Mouse (Mus musculus) neutrophil, adult 5-6 weeks (primary cell): ENCODE measurements around the gene Slc16a6. TPM values are rescaled to one million over a fixed set of nuclear protein-coding genes. Genes with fewer than 3 reads are reported as not detected.

Experiments
- ATAC-seq: fragments of 151-379, 151-347 bp; 2 replicates; pipeline ENCODE4 v1.8.0; 2017; ENCODE audit warnings: mild to moderate bottlenecking, moderate TSS enrichment; ENCODE audit not compliant: insufficient number of reproducible peaks, poor library complexity, low FRiP score, severe bottlenecking; ENCODE audit errors: extremely low read depth
- total RNA-seq: library from RNA; stranded (forward); fragments of 200-1000 nt; gene quantifications from 2 replicates; pipeline ENCODE4 v1.2.3, GENCODE M21; 2017

The Slc16a6 gene
- total RNA-seq, 1 experiment from 2014 or later = 45.0 TPM

DNA sequence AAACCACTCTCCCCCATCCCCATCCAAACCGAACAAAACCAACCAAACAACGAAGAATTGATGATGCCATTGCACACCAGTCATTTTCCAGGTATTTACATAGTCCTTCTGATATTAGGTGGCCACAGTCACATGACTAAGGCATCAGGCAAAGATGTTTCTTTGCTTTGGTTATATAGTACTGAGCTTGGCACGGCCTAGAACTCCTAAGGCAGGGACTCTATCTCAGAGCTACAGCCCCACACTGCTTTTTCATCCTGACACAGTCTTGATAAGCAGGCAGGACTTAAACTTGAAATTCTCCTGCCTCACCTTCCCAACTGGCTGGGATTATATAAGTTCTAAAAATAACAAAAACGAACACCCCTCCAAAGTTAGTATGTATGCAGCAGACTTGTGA is 8.3 kb downstream of the Slc16a6 start:
- no peak for ATAC-seq

DNA sequence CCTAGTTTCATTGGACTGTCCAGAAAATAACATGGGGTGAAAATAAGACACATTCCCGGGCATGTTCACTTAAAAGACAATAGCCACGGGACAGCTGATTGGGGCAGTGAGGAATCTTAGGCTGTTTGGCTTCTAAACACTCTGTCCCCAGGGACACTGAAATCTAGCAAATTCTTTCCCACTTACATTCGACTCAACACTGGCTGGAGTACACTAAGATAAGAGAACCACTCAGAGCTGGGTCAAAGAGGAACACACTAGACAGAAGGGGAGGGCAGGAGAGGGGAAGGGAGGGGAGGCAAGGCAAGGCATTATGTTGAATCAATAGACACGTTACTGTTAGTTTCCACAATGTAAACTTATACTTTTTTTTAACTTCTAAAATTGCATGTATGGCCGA is 12.8 kb downstream of the Slc16a6 start:
- no peak for ATAC-seq

DNA sequence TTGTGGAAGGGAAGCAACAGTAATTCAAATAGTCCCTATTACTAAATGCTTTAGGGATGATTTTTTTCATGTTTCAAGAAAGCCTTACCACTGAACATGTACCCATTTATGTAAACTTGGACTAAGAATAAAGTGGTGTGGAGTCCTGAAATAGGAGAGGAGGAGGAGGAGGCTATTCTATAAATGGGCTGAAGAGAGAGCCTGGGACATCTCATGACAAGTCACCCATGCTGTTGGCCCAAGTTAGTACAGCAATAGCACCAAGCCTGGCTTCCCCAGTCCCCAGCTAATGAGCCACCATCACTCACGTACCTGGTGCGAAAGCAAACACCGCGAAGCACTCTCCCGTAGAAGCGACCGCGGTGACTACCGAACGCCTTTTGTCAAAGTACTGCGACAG is 15.2 kb downstream of the Slc16a6 start:
- no peak for ATAC-seq

DNA sequence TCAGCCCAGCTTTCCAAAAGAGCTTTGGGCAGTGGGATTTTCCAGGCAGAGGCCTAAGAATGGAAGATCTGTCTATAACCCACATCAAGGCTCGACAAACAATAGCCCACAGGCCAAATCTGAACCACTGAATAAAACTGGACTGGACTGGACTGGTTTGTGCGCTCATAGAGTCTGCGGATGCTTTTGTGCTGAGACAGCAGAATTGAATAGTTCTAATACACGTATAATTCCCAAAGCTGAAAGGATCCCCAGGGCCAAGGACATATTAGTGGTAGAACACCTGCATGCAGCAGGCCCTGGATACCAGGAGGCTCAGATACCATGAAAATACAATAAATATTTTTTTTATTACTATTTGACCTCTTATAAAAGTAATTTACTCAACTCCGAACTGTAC is 17.1 kb downstream of the Slc16a6 start:
- ATAC-seq = no peak

DNA sequence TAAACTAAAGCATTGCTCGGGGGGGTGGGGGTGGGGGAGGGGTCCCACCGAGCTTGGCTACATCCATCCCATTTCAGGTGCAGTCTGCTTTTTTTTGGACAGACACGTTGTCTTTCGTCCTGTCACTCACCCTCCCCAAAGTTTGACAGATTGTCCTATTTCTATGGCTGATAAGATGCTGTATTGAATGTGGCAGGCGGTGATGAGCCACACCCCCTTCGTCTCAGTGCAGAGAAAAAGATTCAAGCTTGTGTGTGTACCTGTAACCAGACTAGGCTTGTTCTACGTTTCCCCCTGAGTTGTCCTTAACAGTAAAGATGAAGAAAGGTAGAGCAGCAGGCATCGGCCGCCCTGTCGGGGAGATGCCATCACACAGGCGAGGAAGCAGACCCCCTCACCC is 22.2 kb downstream of the Slc16a6 start:
- no peak for ATAC-seq

DNA sequence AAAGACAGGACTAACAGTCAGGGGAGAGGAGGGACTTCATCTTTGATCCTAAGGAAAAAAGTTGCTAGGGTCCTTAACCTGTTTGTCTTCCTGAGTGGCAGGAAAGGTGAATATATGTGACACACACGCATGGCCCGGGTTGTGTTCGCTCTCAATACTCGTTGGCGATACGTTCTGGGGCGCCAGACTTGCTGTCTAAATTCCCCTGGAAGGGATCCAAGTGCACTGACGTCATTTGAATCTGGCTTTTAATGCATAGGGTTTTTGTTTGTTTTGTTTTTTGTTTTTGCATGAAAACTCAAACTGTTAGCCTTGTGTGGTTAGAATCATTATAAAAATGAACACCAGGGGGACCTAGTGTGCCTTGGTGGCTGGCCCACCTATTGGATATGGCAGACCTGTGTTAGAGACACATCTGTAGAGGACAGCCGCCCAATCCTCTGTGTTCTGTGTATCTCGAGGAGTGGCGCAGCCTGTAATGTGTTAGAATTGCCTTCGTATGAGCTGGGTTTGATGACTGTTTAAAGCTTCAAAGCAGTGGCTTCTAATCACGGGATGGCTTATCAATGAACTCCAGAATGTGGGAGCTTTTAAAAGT is 27.9 kb downstream of the Slc16a6 start:
- ATAC-seq = peak; percentile 77

DNA sequence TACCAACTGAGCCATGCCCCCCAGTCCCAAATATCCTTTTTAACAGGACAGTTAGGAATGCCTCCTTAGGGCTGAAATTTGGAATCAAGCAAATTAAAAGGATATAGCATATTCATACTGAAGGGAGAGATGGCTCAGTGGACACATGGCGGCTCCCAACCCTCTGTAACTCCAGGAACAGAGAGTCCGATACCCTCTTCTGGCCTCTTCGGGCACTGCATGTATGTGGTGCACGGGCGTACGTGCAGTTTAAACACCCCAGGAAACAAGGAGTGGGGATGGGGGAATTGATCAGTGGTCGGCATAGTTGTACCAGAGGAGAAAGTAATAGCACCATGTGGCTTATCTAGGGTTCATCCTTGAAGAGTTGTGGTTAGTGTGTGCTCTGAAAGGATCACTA is 28.8 kb downstream of the Slc16a6 start:
- no peak for ATAC-seq

DNA sequence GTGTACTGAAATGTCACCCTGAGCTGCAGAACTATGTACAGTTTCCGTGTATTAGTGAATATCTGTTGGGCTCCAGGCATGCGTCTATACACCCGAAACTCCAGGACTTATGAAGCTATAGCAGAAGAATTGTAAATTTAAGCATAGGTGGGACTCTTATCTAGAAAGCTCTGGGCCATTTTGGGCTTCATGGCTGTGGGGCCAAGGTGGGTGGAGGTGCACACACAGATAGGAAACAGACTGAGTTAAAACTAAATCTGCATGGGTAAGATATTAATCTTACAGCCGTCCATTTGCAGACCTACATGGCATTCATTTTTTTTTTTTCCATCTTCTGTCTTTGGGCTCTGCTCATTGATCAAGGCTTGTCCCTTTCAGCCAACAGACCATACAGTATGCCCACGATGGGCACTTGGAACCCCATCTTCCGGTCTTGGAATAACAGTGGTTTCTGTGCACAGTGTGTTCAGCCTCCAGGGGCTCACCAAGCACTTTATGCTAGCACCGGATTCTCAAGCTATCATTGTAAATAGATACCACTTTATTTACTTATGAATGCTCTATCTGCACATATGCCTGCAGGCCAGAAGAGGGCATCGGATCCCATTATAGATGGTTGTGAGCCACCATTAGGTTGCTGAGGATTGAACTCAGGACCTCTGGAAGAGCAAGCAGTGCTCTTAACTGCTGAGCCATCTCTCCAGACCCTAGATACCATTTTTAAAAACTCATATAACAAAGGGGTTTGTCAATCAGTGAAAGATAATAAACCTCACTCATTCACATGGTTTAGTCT is 29.7 kb downstream of the Slc16a6 start:
- no peak for ATAC-seq

DNA sequence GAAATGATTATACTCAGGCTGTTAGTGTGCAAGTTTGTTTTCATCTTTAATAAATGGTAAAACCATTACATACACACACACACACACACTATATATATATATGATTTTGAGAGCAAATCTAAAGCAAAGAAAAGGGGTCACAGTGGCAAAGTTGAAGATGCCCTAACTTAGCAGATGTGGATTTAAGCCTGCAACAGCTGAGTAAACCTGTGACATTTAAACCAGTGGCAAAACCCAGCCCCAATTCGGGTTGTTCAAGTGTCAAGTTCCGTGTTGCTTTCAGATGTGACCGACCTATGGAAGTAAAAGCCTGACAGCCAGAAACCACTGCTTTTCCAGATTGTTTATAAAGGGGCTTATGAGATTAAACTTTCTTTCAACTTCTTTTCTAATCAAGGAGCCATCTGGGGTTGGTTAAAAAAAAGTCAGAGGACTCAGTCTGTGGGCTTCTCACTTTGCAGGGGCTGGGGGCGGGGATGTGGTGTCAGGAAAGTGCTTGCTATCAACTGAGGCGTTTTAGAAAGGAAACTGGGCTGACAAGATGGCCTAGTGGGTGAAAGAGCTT is 31.1 kb downstream of the Slc16a6 start:
- ATAC-seq = no peak

DNA sequence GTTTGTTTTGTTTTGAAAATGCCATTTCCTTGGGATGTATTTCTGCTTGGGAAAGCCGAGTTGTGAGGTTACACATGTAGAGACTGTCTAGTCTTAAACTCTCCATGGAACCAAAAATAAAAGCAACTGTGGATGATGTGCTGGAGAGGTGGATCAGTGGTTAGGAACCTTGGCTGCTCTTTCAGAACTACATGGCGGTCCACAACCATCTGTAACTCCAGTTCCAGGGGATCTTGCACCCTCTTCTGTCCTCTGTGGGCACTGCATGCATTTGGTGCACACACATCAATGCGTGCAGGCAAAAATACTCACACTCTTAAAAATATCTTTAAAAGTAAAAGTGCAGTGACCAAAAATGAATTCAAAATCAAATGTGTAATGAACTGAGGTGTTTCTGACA is 32.3 kb downstream of the Slc16a6 start:
- peak; percentile 61 for ATAC-seq

DNA sequence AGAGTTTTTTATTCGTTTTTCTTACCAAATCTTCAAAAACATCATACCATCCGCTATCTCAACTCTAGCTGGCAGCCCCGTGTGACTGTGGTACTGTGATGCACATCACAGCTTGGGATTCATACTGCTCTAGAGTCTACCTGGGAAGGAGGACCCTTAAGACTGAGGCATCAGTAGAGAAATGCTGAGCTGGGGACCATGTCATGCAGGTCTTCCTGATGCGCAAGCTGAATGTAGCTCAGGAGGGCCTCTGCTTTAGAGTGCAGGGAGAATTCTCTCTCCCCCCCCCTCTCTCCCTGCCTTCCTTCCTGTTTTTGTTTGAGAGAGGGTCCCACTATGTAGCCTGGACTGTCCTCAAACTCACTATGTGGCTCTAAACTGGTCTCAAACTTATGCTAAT is 32.8 kb downstream of the Slc16a6 start:
- no peak for ATAC-seq

DNA sequence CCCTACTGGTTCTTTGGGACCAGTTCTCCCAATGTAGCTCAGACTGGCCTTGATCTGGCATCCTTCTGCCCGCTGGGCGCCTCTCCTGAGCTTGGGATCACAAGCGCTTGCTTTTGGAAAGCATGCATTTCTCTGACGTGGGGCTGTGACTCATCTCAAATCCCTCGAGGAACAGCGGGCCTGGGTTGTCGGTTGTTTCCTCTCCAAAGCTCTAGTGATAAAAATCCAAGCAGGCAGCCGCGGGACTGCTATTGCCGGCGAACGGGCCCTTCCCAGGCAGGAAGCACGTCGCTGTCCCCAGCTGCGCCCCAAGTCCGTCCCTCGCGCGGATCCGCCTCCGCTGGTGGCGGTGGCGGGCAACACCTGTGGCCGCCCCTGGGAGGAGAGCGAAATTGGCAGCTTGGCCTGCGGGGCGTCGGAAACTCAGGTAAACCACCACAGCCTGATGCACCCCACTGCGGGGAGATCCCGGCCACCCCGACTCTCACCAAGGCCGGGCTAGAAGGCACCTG is 33.5 kb downstream of the Slc16a6 start:
- ATAC-seq = peak; percentile 74

DNA sequence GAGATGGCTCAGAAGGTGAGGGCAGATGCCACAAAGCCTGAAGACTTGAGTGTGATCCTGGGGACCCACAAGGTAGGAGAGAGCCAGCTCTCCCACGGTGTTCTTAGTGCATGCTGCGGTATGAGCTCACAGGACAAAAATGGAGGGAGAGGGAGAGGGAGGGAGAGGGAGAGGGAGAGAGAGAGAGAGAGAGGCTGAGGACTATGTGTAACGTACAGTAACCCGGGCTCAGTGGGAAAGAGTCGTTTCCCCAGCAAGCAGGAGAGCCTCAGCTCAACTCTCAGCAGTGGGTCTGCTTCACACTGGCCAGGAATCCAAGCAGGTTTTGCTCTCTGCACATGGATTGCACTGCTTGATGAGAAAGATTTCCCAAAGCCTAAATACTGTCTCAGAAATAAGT is 34.2 kb downstream of the Slc16a6 start:
- ATAC-seq = no peak

DNA sequence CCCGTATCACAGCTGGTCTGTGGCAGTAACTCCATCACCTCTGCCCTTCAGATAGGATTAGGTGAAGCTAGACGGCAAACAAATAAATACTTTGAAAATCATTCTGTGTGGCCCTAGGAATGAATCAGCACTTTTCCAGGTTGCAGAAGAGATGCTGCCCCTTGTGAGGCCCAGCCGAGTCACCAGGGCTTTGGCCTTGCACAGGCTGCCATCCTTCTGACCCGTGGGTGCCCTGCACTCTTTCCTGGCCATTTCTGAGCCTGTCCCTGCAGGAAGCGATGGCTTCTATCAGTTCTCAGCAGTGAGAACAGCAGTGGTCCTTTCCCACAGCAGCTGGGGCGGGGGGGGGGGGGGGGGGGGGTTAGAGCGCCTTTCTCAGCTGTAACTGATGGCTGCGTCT is 36.5 kb downstream of the Slc16a6 start:
- ATAC-seq = no peak

DNA sequence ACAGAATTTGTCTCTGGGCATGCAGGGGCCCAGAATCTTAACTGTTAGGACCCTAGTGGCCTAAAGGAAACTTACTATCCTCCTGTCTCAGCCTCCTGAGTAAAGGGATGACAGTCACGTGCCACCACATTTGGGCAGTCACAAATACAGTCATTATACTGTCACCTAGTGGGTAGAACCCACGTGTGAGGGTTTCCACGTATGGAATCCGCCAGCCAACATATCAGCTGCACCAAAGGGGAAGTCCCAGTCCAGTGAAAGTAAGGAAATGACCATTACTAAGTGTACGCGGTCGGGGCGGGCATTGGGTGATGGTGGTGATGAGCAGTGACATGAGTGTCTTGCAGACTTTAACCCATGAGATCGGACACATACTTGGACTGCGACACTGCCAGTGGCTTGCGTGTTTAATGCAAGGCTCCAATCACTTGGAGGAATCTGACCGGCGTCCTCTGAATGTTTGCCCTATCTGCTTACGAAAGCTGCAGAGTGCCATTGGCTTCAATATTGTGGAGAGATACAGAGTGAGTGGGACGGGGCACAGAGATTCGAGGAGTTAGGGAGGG is 39.1 kb downstream of the Slc16a6 start:
- ATAC-seq = peak; percentile 6; the same call in 1 of the 2 replicates

DNA sequence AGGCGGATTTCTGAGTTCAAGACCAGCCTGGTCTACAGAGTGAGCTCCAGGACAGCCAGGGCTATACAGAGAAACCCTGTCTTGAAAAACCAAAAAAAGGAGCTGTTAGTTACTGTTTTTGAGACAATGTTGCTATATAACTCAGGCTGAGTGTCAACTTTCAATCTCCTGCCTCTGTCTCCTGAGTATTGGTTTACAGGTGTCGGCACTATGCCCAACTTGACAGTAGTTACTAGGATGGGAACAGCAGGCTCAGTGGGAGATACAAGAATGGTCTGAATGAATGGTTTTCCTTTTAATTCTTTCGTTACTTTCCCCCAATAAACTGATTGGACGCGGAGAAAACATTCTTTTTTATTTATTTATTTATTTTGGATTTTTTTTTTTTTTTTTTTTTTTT is 46.0 kb downstream of the Slc16a6 start:
- ATAC-seq = no peak

DNA sequence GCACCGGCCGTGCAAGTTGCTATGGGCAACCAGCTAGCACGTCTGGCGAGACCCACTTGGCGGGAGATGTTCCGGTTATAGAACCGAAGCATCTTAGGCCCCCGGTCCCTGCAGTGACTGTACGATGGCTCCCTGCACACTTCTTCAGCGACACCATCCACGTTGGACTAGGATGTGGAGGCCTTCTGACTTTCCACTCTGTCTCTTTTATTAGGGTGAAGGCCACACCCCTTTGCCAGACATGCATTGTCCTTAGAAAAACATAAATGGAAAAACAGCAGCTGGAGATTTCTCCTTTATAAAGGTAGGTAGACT is 47.2 kb downstream of the Slc16a6 start:
- ATAC-seq = no peak

DNA sequence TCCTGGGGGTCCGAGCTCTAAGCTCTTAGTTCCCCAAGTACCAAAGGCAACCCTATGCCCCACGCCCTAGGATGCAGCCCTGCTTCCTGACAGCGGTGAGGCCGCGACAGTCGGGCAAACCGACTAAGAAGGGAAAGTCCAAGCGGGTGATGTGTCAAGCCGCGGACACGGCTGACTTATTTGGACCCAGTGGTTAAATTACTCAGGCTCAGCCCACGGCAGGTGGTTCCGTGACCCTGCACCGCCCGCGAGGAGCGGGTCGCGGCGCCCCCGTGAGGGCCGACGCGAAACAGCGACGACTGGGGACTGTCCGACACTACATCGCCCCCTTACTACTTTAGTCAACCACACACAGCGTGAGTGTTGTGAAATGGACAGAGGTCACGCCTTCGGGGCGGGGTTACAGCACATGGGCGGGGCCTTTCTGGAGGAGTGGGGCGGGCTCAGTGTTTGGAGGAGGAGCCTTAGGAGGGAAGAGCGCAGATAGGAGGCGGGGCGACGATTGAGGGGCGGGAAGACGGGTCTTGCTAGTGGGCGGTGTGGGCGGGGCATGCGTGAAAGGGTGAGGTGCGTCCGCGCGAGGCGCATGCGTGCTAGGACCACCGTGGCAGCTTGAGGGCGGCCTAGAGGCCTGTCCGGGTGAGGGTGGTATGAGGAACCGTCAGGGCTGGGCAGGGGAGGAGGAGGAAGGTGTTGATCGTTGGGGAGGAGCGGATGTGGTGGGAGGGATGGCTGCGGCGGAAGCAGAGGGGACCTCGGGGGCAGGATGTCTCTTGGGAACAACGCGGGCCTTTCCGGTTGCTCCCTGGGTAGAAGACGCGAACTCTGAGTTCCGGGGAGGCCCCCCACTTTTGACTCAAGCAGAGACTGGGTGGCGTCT is 47.8 kb downstream of the Slc16a6 start, which contains the start of gene Amz2:
Amz2 (plus strand) TSS at position 555 of the 880 bp plus-strand sequence.
- peak; percentile 80 for ATAC-seq

DNA sequence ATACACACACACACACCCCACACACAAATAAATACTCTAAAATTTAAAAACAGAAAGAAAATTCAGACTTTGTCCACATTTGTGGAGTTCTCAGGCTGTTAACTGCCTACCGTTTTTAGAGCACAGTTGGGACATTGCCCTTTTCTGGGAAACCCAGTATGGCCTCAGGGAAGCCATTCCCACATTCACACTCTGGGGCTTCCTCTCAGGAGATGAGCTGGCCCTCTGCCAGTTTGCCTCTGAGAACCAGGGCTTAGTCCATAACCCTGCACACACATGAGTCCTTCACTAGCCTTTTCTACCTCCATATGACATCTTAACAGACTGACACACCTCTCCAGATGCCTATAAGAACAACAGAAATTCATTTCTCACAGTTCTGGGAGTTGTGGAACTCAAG is 50.1 kb downstream of the Slc16a6 start:
- no peak for ATAC-seq
